Mouse (Mus musculus) left cerebral cortex, postnatal 36 days (tissue): ENCODE measurements around the gene Nectin1. TPM values are rescaled to one million over a fixed set of nuclear protein-coding genes. Genes with fewer than 3 reads are reported as not detected.

Experiments used
- DNase-seq, 2 experiments: peaks; one replicate each; pipeline ENCODE4 v3.0.0; 2021 to 2022; ENCODE audit warnings: low spot score in 2 of 2, mixed read lengths in 1 of 2
- intact Hi-C: fragments of 180-260 bp; cut with DNase I; formaldehyde crosslinking; loops from one replicate; pipeline ENCODE4 v1.15.1; 2025
- total RNA-seq, 2 experiments: library from RNA; stranded (reverse); gene quantifications; 2 replicates each; pipeline ENCODE4 v1.2.3; 2021

Nectin1 gene
- total RNA-seq, 2 experiments from 2014 or later: 84.8 to 103 TPM

DNA sequence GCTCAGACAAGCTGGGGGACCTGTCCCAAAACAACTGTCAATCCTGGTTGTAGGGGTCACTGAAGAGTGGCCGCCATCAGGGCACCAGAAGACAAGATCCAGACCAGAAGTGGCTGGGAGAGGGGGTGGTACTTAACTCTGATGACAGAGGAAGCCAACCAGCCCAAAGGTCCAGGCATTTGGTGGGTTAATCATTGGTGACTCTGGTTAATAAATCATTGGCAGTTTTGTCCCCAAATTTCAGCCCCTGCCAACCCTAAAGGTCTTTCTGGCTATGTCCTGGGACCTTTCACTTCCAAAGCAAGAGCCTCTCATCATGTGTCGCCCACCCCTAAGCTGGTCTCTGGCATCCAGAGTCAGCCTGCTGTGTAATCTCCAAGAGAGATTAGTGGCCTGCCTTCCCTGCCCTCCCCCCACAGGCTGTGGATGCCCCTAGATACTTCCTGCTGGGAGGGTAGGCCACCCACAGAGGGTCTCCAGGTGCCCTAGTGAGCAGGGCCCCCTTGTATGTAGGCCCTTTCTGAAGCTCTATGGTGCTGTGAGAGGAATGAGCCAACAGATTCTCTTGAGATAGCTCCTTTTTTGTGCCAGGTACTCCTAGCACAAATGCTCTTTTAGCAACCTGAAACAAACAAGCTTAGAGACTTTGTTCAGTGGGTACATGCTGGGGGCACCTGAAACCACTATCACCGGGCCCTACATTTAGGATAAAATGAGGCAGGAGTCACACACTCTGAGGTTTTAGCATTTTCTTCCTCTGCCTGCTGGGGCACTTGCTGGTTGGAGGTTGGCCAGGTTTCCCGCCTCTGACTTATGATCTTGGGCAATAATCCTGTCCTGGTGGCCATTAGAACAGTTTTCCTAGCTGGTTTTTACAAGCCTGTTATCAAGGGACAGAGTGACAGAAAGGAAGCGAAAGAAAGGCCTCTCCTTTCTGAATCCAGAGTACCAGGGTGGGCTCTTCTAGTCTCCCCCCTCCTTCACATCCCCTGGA lies 14.5 kb downstream of the Nectin1 start:
- intact Hi-C loops: no loop called here
- DNase-seq: no peak

GRCm38 (mm10) chr9:43760078-43760477 lies 16.3 kb downstream of the Nectin1 start:
- intact Hi-C loops: no loop called here
- no peak for DNase-seq

DNA sequence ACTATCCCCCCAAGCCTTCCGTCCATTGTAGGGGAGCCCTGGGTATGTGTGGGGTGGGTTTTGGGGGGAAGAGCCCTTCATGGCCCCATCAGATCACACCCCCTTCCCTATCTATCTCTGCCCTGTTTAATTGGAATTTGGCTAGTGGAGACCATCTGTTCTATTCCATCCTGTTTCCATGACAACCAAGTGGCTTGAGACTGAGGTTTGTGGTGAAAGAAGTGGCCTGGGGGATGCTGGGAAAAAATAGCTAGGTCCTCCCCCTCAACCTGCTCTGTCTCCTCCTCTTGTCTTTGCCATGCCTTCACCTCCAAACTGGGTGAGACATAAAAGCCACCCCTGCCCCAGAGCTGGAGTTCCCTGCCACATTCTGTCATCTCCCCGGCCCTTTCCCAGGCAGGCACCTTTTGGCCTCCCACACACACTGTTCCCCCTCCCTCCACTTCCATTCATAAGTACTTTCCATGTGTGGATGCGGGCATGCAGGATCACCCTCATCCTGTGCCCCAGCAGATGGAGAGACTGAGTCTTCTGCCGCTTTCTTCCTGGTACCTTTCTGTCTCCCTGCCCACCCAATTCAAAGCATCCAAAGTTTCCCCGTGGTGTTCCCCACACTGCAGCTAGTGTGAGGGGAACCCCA lies 17.5 kb downstream of the Nectin1 start:
- intact Hi-C loops: no loop called here
- DNase-seq: peak; percentile 27 to 45

GRCm38 (mm10) chr9:43761941-43762340 lies 18.2 kb downstream of the Nectin1 start:
- no peak for DNase-seq
- intact Hi-C loops: no loop called here

GRCm38 (mm10) chr9:43765419-43766179 lies 21.8 kb downstream of the Nectin1 start:
- intact Hi-C loops: no loop called here
- no peak for DNase-seq

DNA sequence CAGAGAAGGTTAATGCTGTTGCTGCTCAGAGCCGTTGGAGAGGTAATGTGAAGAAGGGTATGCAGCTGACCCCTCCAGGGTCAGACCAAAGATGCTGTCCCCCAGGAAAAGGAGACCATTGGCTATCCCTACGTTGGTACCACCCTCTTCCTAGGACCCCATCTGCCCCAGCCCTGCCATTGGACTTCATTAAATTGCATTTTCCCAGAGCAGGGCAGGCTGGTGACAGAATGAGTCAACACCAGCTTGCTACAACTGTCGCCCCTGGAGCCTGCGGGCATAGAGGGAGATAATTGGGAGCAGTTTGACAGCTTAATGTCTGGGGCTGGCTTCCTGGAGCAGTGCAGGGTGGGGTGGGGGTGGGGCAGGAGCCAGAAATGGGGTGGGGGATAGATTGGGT lies 25.0 kb downstream of the Nectin1 start:
- DNase-seq: no peak
- intact Hi-C loops: no loop called here

DNA sequence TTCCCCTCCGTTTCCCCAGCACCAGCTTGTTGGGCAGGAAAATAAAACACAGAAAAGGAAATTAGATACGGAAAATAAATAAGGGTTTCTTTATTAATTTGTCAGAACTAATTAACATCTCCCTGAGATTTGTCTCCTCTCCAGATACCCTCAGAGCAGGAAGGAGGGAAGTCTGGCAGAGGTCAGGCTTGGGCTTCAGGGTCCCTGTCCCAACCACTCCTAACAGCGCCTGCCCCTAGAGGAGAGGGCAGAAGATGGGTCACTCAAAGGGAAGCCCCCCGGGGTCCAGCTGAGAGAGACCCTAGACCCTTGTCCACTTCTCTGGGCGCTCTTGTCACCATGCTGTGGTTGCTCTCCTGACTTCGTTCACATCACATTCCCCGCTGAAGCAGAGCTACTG lies 25.4 kb downstream of the Nectin1 start:
- DNase-seq: no peak
- intact Hi-C loops: no loop called here

DNA sequence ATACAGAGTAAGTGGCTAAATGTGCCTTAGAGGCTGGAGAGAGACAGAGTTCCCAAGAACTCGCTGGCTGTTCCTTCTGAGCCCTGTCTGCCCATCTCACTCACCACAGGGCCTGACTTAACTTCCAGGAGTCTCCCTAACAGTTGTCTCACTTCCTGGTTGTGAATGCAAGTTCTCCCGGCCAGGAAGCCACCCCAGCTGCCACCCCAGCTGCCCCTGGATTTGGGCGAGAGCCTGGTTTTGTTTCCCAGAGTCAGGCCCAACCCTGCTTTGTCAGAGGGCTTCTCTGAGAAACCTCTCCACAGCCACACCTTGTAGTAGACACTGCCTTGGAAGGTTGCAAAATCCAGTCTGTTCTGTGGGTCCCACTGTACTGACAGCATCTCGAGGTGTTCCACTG lies 26.2 kb downstream of the Nectin1 start:
- DNase-seq: no peak
- intact Hi-C loops: no loop called here

DNA sequence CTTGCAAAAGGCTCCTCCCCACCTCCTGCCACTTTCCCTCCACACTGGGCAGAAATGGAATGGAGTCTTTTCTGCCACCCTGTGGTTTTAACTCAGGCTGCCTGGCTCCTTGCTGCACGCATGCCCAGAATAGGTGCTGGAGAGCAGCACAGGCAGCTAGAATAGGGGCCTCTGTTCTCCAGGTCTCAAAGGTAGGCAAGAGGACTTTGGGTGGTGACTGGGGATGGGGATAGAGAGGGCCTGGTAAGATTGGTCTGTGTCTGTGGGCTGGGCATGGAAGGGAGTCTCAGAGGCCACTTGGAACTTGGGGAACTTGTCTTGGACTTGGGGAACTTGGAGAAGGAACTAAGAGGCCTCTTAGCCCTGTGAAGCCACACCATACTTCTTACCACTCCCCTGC lies 27.3 kb downstream of the Nectin1 start:
- intact Hi-C loops: no loop called here
- no peak for DNase-seq

GRCm38 (mm10) chr9:43772460-43772859 lies 28.7 kb downstream of the Nectin1 start:
- intact Hi-C loops: no loop called here
- no peak for DNase-seq

DNA sequence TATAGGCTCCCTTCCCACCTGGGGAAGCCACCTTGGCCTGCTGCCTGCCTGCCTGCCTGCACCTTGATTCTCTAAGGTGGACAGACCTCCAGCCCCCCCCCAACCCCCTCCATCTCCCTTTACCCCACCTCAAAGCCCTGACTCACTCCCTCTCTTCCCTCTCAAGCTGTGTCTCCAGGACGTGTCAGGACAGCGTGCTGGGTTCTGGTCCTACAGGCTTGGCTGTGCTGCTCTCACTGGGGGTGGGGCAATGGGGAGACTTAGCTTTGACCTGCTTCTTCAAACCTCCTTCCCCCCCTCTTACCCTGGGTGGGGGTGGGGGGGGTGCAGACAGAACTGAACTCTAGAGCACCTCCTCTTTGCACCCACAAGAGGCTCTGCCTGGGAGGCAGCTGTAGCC lies 29.7 kb downstream of the Nectin1 start:
- intact Hi-C loops: no loop called here
- DNase-seq: no peak

GRCm38 (mm10) chr9:43774427-43774826 lies 30.6 kb downstream of the Nectin1 start:
- no peak for DNase-seq
- intact Hi-C loops: no loop called here

DNA sequence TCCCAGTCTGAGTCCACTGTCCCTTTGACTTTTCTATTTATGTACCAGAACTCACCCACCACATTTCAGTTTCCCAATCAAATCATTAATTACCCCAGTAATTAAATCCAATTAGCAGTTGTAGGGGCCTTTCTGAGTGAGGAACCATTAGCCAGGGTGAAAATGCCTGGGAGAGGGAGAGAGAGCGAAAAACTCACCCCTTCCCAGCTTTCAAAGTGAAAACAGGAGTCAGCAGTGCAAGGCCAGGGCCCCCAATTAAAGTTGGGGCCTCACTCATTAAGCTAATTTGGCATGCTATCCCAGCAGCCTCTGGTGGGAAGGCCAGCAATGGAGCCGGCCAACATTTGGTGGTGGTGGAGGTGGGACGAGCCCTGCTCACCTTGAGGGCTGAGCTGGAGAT lies 32.4 kb downstream of the Nectin1 start:
- intact Hi-C loops: no loop called here
- no peak for DNase-seq

GRCm38 (mm10) chr9:43777362-43778360 lies 33.9 kb downstream of the Nectin1 start:
- DNase-seq: no peak
- intact Hi-C loops: no loop called here

DNA sequence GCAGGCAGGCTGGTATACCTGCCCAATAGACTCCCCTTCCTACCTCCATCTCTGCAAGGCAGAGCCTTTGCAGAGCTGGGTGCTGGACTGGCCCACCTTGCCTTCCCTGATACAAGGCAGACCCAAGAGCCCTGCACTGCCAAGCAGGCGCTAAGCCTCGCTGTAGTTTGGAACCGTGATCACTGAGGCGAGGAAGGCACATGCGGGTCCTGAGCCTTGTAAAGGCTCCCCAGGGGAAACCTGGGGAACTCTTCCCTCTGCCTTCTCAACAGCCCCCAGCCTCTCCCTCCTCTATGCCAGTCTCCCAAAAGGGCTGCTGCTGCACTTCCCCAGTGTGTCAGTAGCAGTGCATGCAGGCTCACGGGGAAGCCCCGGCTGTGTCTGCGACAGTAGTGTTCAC lies 37.1 kb downstream of the Nectin1 start:
- no peak for DNase-seq
- intact Hi-C loops: no loop called here

GRCm38 (mm10) chr9:43782401-43782800 lies 38.6 kb downstream of the Nectin1 start:
- intact Hi-C loops: no loop called here
- DNase-seq: no peak

GRCm38 (mm10) chr9:43783959-43784358 lies 40.2 kb downstream of the Nectin1 start:
- intact Hi-C loops: no loop called here

GRCm38 (mm10) chr9:43784841-43785240 lies 41.1 kb downstream of the Nectin1 start:
- intact Hi-C loops: no loop called here

More at GRCm38 (mm10) chr9:43783959-43784358, 40.2 kb downstream of the Nectin1 start:
- no peak for DNase-seq

DNA sequence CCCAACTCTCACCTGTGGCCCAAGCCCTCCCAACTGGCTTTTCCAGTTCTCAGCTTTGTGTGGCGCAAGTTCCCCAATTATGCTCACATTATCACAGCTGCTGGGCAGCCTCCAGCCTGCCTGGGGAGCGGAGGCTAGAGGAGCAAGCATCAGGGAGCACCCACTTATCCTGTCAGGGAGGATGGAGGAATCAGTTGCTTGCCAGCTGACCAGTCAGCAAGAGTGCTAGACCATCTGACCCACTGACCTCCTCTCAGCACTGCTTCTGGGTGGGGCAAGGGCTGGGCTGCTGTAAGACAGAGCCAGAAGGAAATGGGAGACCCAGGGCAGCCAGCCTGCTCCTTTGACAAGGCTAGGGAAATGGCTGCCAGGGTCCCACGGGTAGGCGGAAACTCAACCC lies 43.8 kb downstream of the Nectin1 start:
- DNase-seq: no peak
- intact Hi-C loops: no loop called here

More at GRCm38 (mm10) chr9:43784841-43785240, 41.1 kb downstream of the Nectin1 start:
- no peak for DNase-seq
